Mouse (Mus musculus) heart, postnatal 0 days (tissue): ENCODE data around the gene D630023F18Rik. TPM values are rescaled to one million over a fixed set of nuclear protein-coding genes. Genes with fewer than 3 reads are reported as not detected.
A peak's percentile ranks its signal among the peaks of the same experiment; 100 is the strongest.

ENCODE experiments used
- ATAC-seq: fragments of 200-750 bp; cut with Nextera tagmentation; 2 replicates; pipeline ENCODE4 v1.8.0; 2017; ENCODE audit warnings: low read depth, moderate number of reproducible peaks, moderate library complexity; ENCODE audit not compliant: insufficient read depth
- DNase-seq: peaks from one replicate; pipeline ENCODE4 v3.0.0-alpha.2; 2016; ENCODE audit warnings: low spot score
- H3K27ac ChIP-seq: fragments of 300-500 bp; sonication (generic); 2 replicates; pipeline ENCODE4 v1.5.1; 2014; ENCODE audit warnings: low read depth, mild to moderate bottlenecking
- H3K27me3 ChIP-seq: fragments of 300-500 bp; sonication (generic); 2 replicates; pipeline ENCODE4 v1.6.1; 2014; ENCODE audit warnings: low read length, mixed read lengths; ENCODE audit not compliant: control insufficient read depth, insufficient read depth
- H3K36me3 ChIP-seq: fragments of 300-500 bp; sonication (generic); replicated peaks from 2 replicates; pipeline ENCODE4 v1.6.1; 2014; ENCODE audit warnings: low read length, mixed read lengths; ENCODE audit not compliant: control insufficient read depth, insufficient read depth
- H3K4me1 ChIP-seq: fragments of 300-500 bp; sonication (generic); 2 replicates; pipeline ENCODE4 v1.6.1; 2014; ENCODE audit warnings: antibody characterized with exemption; ENCODE audit not compliant: control insufficient read depth, insufficient read depth
- H3K4me2 ChIP-seq: fragments of 300-500 bp; sonication (generic); 2 replicates; pipeline ENCODE4 v1.6.1; 2014; ENCODE audit warnings: low read depth, mild to moderate bottlenecking, low read length, moderate library complexity
- H3K4me3 ChIP-seq: fragments of 300-500 bp; sonication (generic); 2 replicates; pipeline ENCODE4 v1.5.1; 2014; ENCODE audit warnings: low read depth, low read length
- H3K9ac ChIP-seq: fragments of 300-500 bp; sonication (generic); replicated peaks from 2 replicates; pipeline ENCODE4 v1.6.1; 2014; ENCODE audit warnings: low read depth, low read length, mixed read lengths
- H3K9me3 ChIP-seq: fragments of 300-500 bp; sonication (generic); replicated peaks from 2 replicates; pipeline ENCODE4 v1.6.1; 2016; ENCODE audit warnings: low read length; ENCODE audit not compliant: control insufficient read depth
- CTCF ChIP-seq: IDR thresholded peaks from 2 replicates; pipeline ENCODE4 v1.5.1; 2016; ENCODE audit warnings: antibody characterized with exemption, control low read depth, low read depth
- EP300 ChIP-seq: IDR thresholded peaks from 2 replicates; pipeline ENCODE4 v1.6.1; 2016; ENCODE audit warnings: antibody characterized with exemption, low read depth
- WGBS: fragments of 180-500 bp; shearing (Covaris S2); extraction: QIAGEN DNeasy Blood & Tissue Kit; methylation state at CpG from one replicate; pipeline ENCODE4 v1.1.7; 2014; 5-methylcytosine and 5-hydroxymethylcytosine counted together
- polyA plus RNA-seq: library from polyadenylated mRNA; unstranded; fragments of >200 nt; fragmentation: Nextera tagmentation; extraction: Ambion mirVana; gene quantifications from 2 replicates; pipeline ENCODE4 v1.2.1, GENCODE M21; 2015
- total RNA-seq: library from RNA; depleted of rRNA; stranded (reverse); fragments of >200 nt; gene quantifications from 2 replicates; pipeline ENCODE4 v1.2.3, GENCODE M21; 2014; ENCODE audit warnings: low replicate concordance

Gene D630023F18Rik
- total and polyA plus RNA-seq, 2 experiments from 2014 or later: not detected

DNA sequence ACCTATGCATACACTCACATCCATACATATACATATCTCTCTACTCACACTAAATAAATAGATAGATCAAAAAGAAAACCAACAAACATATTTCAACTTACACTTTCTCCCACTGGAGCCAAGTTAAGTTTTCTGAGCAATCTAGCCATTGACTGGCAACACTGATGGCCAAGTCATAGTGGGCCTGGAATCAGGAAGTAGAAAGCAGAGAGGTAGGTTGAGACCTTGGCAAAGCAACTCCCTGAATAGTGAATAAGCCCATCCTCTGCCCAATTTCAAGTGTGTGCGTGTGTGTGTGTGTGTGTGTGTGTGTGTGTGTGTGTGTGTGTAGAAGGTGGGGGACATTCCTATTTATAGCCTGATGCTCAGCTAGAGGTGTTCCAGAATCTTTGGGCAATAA is 3.6 kb downstream of the D630023F18Rik start, which contains the start of gene Gm28845:
Gm28845 (minus strand) TSS at position 121 of the 400 bp plus-strand sequence.
- no peaks in the 10 kb centered on the region for H3K4me1 ChIP-seq
- H3K4me2 ChIP-seq: no peak within 1 kb of the TSS
- H3K27me3 ChIP-seq: no peaks in the 10 kb centered on the region
- H3K4me3 ChIP-seq: no peak within 1 kb of the TSS
- H3K9ac ChIP-seq: no peak within 1 kb of the TSS
- H3K9me3 ChIP-seq: no peaks in the 10 kb centered on the region
- ATAC-seq: no peak
- 81% methylated on average over 1 of the region's 1 CpGs for WGBS
- no peaks in the 10 kb centered on the region for H3K36me3 ChIP-seq
- no peak within 1 kb of the TSS for H3K27ac ChIP-seq
- TF ChIP-seq CTCF: no peak
- no peak for TF ChIP-seq EP300
- no peak for DNase-seq

DNA sequence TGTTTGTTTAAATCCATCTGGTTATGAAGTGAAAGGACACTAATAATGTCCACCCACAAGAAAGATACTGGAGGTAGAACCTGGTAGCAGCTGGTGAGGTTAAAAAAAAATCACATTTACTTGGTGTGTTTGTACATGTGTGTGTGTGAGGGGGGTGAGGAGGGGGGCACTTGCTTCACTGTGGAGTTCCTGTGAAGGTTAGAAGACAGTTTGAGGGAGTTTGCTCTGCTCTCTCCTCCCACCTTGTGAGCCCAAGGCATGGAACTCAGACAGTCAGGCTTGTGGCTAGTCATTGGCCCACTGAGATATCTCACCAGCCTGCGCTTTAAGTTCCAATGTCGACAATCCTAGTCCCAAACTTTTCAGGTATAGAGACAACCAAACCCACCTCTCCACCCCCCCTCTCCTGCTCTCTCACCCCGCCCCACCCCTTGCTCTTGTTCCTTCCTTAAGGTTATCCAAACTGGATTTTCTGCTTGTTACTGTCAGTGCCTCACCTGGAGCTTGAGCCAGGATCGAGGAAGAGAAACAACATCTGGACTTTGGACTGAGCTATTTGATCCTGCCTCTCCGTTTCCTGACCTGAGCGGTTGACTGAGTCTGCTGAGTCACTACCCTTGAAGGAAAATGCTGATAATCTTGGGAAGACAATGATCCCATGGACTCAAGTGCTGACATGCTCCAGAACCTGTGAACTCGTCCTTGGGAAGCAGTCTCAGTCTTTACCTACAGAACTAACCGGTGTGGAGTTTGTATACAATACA is 4.7 kb downstream of the D630023F18Rik start:
- H3K27ac ChIP-seq: no peak overlapping the region
- TF ChIP-seq EP300 (no peak), CTCF (no peak)
- H3K36me3 ChIP-seq: no peaks in the 10 kb centered on the region
- 59% methylated on average over 8 of the region's 8 CpGs for WGBS
- ATAC-seq (no peak), DNase-seq (no peak)
- no peak overlapping the region for H3K4me2 ChIP-seq
- no peaks in the 10 kb centered on the region for H3K4me1 ChIP-seq
- H3K4me3 ChIP-seq: no peak overlapping the region
- no peaks in the 10 kb centered on the region for H3K9me3 ChIP-seq
- H3K27me3 ChIP-seq: no peaks in the 10 kb centered on the region
- H3K9ac ChIP-seq: no peak overlapping the region

GRCm38 (mm10) chr1:65113536-65114172 is 9.4 kb downstream of the D630023F18Rik start:
- Histone ChIP-seq H3K4me3 (no peak overlapping the region), H3K27me3 (no peaks in the 10 kb centered on the region), H3K36me3 (no peaks in the 10 kb centered on the region), H3K27ac (no peak overlapping the region), H3K4me2 (no peak overlapping the region), H3K4me1 (no peaks in the 10 kb centered on the region), H3K9ac (no peak overlapping the region), H3K9me3 (no peaks in the 10 kb centered on the region)
- ATAC-seq (no peak), DNase-seq (no peak)
- WGBS: 85% methylated on average over 5 of the region's 5 CpGs
- no peak for TF ChIP-seq EP300
- no peak for TF ChIP-seq CTCF

GRCm38 (mm10) chr1:65112807-65113196 is 10.2 kb downstream of the D630023F18Rik start:
- no peaks in the 10 kb centered on the region for H3K27me3 ChIP-seq
- TF ChIP-seq EP300 (no peak), CTCF (no peak)
- DNase-seq (no peak), ATAC-seq (no peak)
- H3K36me3 ChIP-seq: no peaks in the 10 kb centered on the region
- peak overlapping the region; percentile 55 for H3K4me2 ChIP-seq
- no peak overlapping the region for H3K9ac ChIP-seq
- 44% methylated on average over 14 of the region's 14 CpGs for WGBS
- H3K4me3 ChIP-seq: peak overlapping the region; percentile 26
- H3K4me1 ChIP-seq: no peaks in the 10 kb centered on the region
- peak overlapping the region; percentile 45; the same call in 1 of the 2 replicates for H3K27ac ChIP-seq
- H3K9me3 ChIP-seq: no peaks in the 10 kb centered on the region

DNA sequence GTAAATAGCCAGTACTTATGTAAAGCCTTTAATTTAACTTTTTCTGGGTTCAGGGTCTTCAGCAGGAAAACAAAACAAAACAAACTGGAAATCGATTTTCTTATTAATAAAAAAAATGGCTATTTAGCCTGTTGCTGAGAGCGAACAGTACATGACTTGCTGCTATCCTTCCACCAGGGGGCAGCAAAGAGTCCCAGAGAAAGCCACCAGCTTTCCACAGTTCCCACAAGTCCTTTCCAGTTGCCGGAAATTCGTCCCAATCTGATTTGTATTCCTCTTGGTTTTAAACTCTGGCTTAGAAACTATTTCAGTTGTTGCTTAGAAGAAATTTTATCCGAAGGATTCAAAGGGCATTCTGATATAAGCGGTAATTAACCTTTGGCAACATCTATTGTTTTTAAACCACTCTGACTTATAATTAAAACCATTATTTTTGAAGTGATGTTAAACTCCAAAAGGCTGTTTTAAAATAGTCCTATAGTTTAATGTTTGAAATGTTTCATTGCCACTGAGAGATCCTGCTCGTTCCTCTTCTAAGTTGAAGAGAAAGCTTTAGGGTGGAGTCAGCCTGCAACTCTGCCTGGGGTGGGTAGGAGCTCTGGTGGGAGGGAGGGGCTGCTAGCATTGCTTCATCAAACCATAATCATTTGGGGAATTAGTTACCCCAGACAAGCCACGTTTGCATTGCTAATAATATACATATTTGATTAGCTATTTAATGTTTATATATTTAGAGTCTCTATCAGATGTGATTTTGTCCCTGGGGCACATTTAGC is 10.8 kb downstream of the D630023F18Rik start:
- peak overlapping the region; percentile 45; the same call in 1 of the 2 replicates for H3K27ac ChIP-seq
- peak; percentile 82 for DNase-seq
- WGBS: 10% methylated on average over 8 of the region's 8 CpGs

More for the DNA sequence above, 10.8 kb downstream of the D630023F18Rik start:
- H3K27me3 ChIP-seq: no peaks in the 10 kb centered on the region
- no peak overlapping the region for H3K9ac ChIP-seq
- TF ChIP-seq CTCF: peak; percentile 89
- no peak for TF ChIP-seq EP300
- ATAC-seq: peak; percentile 81
- H3K4me1 ChIP-seq: no peaks in the 10 kb centered on the region
- no peaks in the 10 kb centered on the region for H3K9me3 ChIP-seq
- no peaks in the 10 kb centered on the region for H3K36me3 ChIP-seq
- H3K4me3 ChIP-seq: peak overlapping the region; percentile 26
- peak overlapping the region; percentile 55 for H3K4me2 ChIP-seq
